Mouse (Mus musculus): Measurements from ENCODE around the gene Cdh26.

The Cdh26 gene

GRCm38 (mm10) chr2:178430231-178430630 lies at the start of gene Cdh26:
Gene Cdh26, plus strand, starts transcription at chr2:178430531.
- DNase-seq, result no peak

GRCm38 (mm10) chr2:178407053-178407815 lies 23.1 kb upstream of the Cdh26 start, which contains the start of gene Sycp2:
Gene Sycp2, minus strand, starts transcription at chr2:178407685.
- DNase-seq, result peak; percentile 45

GRCm38 (mm10) chr2:178409024-178409423 lies 21.3 kb upstream of the Cdh26 start:
- DNase-seq, result no peak

GRCm38 (mm10) chr2:178410286-178410685 lies 20.0 kb upstream of the Cdh26 start:
- DNase-seq, result no peak

GRCm38 (mm10) chr2:178412598-178412997 lies 17.7 kb upstream of the Cdh26 start:
- no peak for DNase-seq

GRCm38 (mm10) chr2:178413081-178413480 lies 17.2 kb upstream of the Cdh26 start:
- no peak for DNase-seq

GRCm38 (mm10) chr2:178413481-178414260 lies 16.7 kb upstream of the Cdh26 start:
- no peak for DNase-seq

GRCm38 (mm10) chr2:178414261-178415149 lies 15.8 kb upstream of the Cdh26 start, which contains the start of the genes Ppp1r3d and Fam217b:
Gene Ppp1r3d, minus strand, starts transcription at chr2:178414472.
Gene Fam217b, plus strand, starts transcription at chr2:178414524.
- peak; percentile 34 for DNase-seq

- DNase-seq, result no peak
Observed at GRCm38 (mm10) chr2:178415150-178415448, 15.2 kb upstream of the Cdh26 start.

GRCm38 (mm10) chr2:178416427-178416826 lies 13.9 kb upstream of the Cdh26 start:
- no peak for DNase-seq

- no peak for DNase-seq
Observed at GRCm38 (mm10) chr2:178416970-178417369, 13.4 kb upstream of the Cdh26 start.

GRCm38 (mm10) chr2:178420576-178420975 lies 9.8 kb upstream of the Cdh26 start:
- no peak for DNase-seq

- no peak for DNase-seq
Observed at GRCm38 (mm10) chr2:178421603-178422002, 8.7 kb upstream of the Cdh26 start.

- no peak for DNase-seq
Observed at GRCm38 (mm10) chr2:178422186-178422585, 8.1 kb upstream of the Cdh26 start.

GRCm38 (mm10) chr2:178423223-178423622 lies 7.1 kb upstream of the Cdh26 start:
- no peak for DNase-seq

- DNase-seq, result no peak
Observed at GRCm38 (mm10) chr2:178426229-178426628, 4.1 kb upstream of the Cdh26 start.

GRCm38 (mm10) chr2:178427181-178427580 lies 3.1 kb upstream of the Cdh26 start:
- DNase-seq, result no peak

- DNase-seq, result no peak
Observed at GRCm38 (mm10) chr2:178428183-178428582, 2.1 kb upstream of the Cdh26 start.

GRCm38 (mm10) chr2:178428676-178429075 lies 1.7 kb upstream of the Cdh26 start:
- DNase-seq, result no peak

GRCm38 (mm10) chr2:178429426-178429825 lies 905 bp upstream of the Cdh26 start:
- DNase-seq, result no peak

GRCm38 (mm10) chr2:178433495-178433894 lies 3.2 kb downstream of the Cdh26 start:
- no peak for DNase-seq

GRCm38 (mm10) chr2:178433903-178434302 lies 3.6 kb downstream of the Cdh26 start:
- no peak for DNase-seq

GRCm38 (mm10) chr2:178437311-178437710 lies 7.0 kb downstream of the Cdh26 start:
- no peak for DNase-seq
